Mouse (Mus musculus) kidney, adult 18-20 months (tissue): Measurements from ENCODE around the gene 3830403N18Rik.
"Not testable (repeated sequence)": the region's sequence is repeated elsewhere in the genome, so short reads cannot be mapped to it uniquely, and the experiment has no call there.

Source experiments
- DNase-seq: peaks from one replicate; pipeline ENCODE4 v3.0.0; 2021

3830403N18Rik gene

GRCm38 (mm10) chrX:56136336-56136909 is at the start of gene 3830403N18Rik:
Gene 3830403N18Rik, plus strand, starts transcription at chrX:56136572.
- DNase-seq: not testable (repeated sequence)

DNA sequence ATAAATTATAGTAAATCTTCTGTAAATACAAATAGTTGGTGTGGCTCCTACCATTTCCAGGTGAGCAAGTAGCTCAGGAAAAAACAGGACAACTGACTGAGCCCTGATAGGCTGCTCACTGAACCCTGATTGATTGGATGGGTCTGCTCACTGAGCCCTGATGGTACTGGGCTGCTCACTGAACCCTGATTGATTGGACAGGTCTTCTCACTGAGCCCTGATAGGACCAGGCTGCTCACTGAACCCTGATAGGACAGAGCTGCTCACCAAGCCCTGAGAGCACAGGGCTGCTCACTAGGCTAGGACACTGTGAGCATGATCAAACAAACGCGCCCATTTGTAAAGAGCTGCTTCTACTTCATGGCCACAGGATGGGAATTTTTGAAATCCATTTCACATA is 15.0 kb downstream of the 3830403N18Rik start:
- no peak for DNase-seq

DNA sequence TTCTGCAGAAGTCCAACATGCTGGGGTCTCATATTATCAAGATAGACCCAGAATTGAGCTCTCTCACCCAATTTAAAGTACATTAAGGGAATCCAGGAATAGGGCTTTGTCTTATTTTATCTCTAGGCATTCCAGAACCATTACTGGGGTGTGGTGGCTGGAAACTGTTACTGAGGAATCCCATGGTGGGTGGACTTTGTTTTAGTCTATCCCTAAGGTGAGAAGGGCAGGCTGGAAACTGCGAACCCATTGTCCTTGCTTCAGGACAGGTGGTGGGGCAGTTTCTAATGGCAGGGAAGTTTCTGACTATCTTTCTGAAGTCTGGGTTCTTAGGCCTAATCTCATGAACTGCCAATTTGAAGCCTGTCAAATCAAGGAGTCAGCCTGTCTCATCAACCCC is 50.1 kb downstream of the 3830403N18Rik start:
- DNase-seq: not testable (repeated sequence)
